Mouse (Mus musculus): ENCODE results near the gene Hira. TPM values are rescaled to one million over a fixed set of nuclear protein-coding genes. Genes with fewer than 3 reads are reported as not detected.
"Not testable (repeated sequence)": the region's sequence is repeated elsewhere in the genome, so short reads cannot be mapped to it uniquely, and the experiment has no call there.

The Hira gene
- 10 to 100 TPM; 75.3 to 92.0 (median 79.3) TPM for total RNA-seq (2022)

GRCm38 (mm10) chr16:18876442-18877308 is at the start of gene Hira, which contains the start of gene Mrpl40:
Gene Hira (plus strand): TSS chr16:18877037.
Gene Mrpl40 (minus strand): TSS chr16:18876862.
- peak; percentile 91 to 93 for DNase-seq (ENCODE audit: low spot score in 2 of 2)

GRCm38 (mm10) chr16:18828630-18829029 is 48.2 kb upstream of the Hira start:
- DNase-seq (ENCODE audit: low spot score in 2 of 2), result no peak

GRCm38 (mm10) chr16:18829102-18829501 is 47.7 kb upstream of the Hira start:
- DNase-seq (ENCODE audit: low spot score in 2 of 2), result no peak

GRCm38 (mm10) chr16:18833486-18833885 is 43.4 kb upstream of the Hira start:
- DNase-seq (ENCODE audit: low spot score in 2 of 2), result no peak

- no peak for DNase-seq (ENCODE audit: low spot score in 2 of 2)
Observed at GRCm38 (mm10) chr16:18836073-18836467, 40.8 kb upstream of the Hira start.

- peak; percentile 89 to 95 for DNase-seq (ENCODE audit: low spot score in 2 of 2)
Observed at GRCm38 (mm10) chr16:18836468-18837208, 40.2 kb upstream of the Hira start, which contains the start of the genes 2510002D24Rik and Gm28539. Gene 2510002D24Rik (plus strand): TSS chr16:18836578. Gene Gm28539 (plus strand): TSS chr16:18836584.

GRCm38 (mm10) chr16:18838346-18838745 is 38.5 kb upstream of the Hira start:
- DNase-seq (ENCODE audit: low spot score in 2 of 2), result no peak

- no peak for DNase-seq (ENCODE audit: low spot score in 2 of 2)
Observed at GRCm38 (mm10) chr16:18846301-18846820, 30.5 kb upstream of the Hira start.

GRCm38 (mm10) chr16:18849521-18850190 is 27.2 kb upstream of the Hira start:
- not testable (repeated sequence) for DNase-seq (ENCODE audit: low spot score in 2 of 2)

- peak in 1 of 2 experiments; percentile 21 for DNase-seq (ENCODE audit: low spot score in 2 of 2)
Observed at GRCm38 (mm10) chr16:18858551-18858950, 18.3 kb upstream of the Hira start.

GRCm38 (mm10) chr16:18860186-18860585 is 16.7 kb upstream of the Hira start:
- no peak for DNase-seq (ENCODE audit: low spot score in 2 of 2)

- DNase-seq (ENCODE audit: low spot score in 2 of 2), result not testable (repeated sequence)
Observed at GRCm38 (mm10) chr16:18870495-18870894, 6.3 kb upstream of the Hira start.

- no peak for DNase-seq (ENCODE audit: low spot score in 2 of 2)
Observed at GRCm38 (mm10) chr16:18876091-18876441, 771 bp upstream of the Hira start.

GRCm38 (mm10) chr16:18877386-18878090 is 701 bp downstream of the Hira start:
- DNase-seq (ENCODE audit: low spot score in 2 of 2), result peak; percentile 35 to 54

- DNase-seq (ENCODE audit: low spot score in 2 of 2), result no peak
Observed at GRCm38 (mm10) chr16:18878091-18878720, 1.4 kb downstream of the Hira start.

- DNase-seq (ENCODE audit: low spot score in 2 of 2), result no peak
Observed at GRCm38 (mm10) chr16:18884044-18884443, 7.2 kb downstream of the Hira start.

- no peak for DNase-seq (ENCODE audit: low spot score in 2 of 2)
Observed at GRCm38 (mm10) chr16:18893840-18894372, 17.1 kb downstream of the Hira start.

GRCm38 (mm10) chr16:18895249-18895648 is 18.4 kb downstream of the Hira start:
- no peak for DNase-seq (ENCODE audit: low spot score in 2 of 2)

GRCm38 (mm10) chr16:18896429-18896828 is 19.6 kb downstream of the Hira start:
- DNase-seq (ENCODE audit: low spot score in 2 of 2), result no peak

GRCm38 (mm10) chr16:18905648-18906047 is 28.8 kb downstream of the Hira start:
- DNase-seq (ENCODE audit: low spot score in 2 of 2), result no peak
